Mouse (Mus musculus) lung, postnatal 14 days (tissue): ENCODE data around the gene Vipas39.
"Not testable (repeated sequence)": the region's sequence is repeated elsewhere in the genome, so short reads cannot be mapped to it uniquely, and the experiment has no call there.

ENCODE experiments used
- DNase-seq: peaks from one replicate; pipeline ENCODE4 v3.0.0; 2021

The Vipas39 gene

DNA sequence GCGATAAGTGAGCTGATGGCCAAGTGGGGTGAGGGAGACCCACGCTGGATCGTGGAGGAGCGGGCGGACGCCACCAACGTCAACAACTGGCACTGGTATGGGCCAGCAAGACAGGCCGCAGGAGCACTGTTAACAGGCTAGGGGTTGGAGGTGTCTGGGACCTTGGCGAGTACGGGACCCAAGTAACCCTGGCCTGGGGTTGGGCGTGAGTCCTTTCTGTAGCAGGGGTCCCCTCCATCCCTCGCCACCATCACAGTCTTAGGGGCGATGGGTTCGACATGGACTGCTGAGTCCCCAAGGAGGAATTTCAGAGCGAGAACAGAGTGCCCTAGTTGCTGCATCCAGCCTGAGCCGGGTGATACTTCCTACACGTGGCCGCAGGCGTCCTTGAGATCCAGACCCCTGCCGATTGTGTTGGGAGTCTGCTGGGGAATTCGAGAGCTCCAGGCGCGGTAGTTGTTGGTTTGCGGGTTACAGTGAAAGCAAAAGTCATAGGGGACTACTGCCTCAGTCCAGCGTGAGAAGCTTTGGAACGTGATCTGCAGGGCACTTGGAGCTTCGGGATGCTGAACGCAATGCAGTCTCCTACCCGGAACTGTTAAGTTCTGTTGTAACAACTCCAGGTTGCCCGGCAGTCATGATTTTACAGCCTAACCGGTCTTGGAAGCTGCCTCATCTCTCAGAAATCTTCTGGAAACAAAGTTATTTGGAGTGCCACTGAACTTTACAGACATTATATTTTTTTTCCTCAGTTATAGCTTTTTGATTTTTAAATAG is 959 bp upstream of the Vipas39 start:
- DNase-seq, result peak; percentile 21

DNA sequence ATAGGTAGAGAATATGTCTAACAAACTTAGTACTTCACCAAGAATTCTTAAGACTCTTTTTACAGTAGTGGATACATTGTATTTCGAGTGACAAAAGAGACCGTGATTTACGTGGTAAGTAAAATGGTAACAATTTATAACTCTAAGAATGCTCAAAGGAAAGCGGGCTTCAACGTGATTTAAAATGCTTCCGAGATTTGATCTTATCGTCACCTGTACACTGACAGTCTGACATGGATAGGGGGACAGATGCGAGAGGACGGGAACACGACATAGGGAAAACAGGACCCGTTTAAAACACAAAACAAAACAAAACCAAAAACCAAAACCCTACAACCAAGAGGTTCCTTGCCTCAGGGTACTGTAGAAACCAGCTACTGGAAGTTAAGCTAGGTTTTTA is 612 bp downstream of the Vipas39 start:
- DNase-seq, result no peak

DNA sequence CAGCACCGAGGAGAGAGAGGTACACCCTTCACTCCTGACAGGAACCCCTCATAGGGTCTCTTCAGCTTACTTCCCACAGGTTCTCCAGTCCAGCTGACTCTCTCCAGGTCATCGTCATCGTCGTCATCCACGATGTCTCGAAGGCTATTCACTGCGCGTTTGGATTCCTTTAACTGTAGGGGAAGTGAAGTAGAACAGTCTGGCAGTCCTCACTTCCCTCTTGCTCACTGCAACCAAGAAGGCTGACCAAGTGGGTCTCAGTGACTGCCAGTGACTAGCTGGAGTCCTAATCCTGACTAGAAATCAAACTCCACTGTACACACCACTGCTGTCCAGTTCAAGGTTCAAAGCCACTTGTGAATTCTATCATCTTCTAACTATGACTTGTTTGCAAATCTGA is 5.5 kb downstream of the Vipas39 start:
- no peak for DNase-seq

DNA sequence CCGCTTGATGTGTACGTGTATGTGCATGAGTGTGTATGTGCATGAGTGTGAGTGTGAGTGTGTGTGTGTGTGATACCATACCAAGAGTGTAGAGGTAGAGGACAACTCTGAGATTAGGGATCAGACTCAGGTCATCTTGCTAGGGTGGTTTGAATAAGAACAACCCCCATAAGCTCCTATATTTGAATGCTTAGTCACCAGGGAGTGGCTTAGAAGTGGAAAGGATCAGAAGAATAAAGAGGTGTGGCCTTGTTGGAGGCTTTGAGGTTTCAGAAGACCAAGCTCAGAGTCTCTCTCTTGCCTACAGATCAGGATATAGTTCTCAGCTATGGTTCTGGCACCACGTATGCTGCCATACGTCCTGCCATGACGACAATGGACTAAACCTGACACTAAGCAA is 9.4 kb downstream of the Vipas39 start:
- no peak for DNase-seq

DNA sequence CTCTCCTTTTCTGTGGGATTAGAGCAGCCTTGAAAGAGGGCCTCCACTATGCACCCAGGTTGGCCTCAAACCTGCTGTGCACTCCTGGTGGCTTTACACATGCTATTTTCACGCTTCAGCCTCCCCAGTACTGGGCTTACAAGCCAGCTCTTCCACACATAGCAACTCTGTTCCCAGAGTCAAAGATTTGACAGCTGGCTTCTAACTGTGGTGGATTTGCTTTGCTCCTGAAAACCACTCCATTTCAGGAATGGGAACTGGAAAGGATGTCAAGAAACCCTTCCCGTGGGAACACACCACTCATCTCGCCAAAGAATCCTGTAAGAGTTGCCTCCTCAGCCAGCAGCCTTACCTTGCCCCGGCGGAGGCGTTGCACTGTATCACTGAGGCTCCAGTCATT is 12.2 kb downstream of the Vipas39 start:
- no peak for DNase-seq

DNA sequence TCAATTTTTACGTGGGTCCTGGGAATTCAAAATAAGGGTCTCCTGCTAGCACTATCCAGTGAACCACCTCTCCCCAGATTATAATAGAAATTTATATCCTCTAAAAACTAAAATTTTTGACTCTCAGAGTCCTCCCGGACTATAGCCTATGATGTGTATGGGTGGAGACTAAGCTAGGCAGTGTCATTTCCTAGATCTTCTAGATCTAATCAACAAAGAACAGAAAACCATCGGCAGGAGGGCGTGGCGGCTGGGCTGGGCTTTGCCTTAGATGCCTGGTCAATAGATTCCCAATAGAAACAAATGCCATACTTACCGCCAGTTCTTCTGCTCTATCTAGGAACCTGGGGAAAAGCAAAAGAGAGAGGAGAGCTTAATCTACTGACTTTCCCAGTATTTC is 15.9 kb downstream of the Vipas39 start:
- no peak for DNase-seq

DNA sequence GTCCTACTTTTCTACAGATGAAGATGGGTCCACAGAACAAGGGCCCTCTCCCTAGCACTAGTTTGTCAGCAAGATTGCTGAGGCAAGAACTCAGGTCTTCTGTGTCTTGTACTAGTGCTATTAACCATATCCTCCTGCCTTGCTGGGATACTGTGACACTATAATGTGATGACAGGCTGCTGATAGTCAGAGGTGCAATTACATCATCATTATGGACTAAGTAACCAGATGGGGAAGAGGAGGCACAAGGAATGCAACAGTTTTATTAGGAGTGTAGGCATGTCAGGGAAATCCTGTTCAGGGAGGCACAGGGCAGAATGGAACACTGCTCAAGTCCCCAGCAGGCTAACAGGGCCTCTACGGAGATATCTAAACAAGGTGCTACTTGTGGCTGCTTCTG is 27.4 kb downstream of the Vipas39 start, which contains the start of gene Noxred1:
Gene Noxred1 (minus strand): TSS at position 101 of the 400 bp plus-strand sequence.
- no peak for DNase-seq

DNA sequence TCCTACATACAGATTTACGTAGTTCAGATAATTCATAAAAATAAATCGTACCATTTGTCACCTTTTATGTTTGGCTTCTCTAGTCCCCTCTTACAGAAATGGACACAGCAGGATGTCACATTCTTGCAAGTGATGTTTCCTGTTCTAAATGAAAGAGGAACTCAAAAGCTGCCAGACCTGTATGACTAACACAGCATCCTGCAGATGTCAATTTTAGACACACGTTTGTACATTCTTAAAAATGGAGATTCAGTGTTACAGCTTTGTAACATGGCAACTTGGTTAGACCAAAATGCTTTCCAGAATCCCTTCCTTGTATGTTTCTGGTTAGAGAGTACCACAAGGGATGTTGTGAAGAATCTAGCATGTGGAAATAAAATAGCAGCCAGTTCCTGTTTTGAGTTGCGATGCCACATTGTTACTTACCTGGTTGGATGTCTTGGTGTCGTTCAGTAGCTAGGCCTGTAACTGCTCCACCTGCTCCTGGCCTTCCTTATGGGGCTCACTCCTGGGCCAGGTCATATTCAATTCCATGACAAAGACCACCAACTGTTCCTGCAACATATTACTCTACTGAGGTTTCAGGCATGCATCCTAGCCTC is 29.1 kb downstream of the Vipas39 start:
- DNase-seq, result no peak

DNA sequence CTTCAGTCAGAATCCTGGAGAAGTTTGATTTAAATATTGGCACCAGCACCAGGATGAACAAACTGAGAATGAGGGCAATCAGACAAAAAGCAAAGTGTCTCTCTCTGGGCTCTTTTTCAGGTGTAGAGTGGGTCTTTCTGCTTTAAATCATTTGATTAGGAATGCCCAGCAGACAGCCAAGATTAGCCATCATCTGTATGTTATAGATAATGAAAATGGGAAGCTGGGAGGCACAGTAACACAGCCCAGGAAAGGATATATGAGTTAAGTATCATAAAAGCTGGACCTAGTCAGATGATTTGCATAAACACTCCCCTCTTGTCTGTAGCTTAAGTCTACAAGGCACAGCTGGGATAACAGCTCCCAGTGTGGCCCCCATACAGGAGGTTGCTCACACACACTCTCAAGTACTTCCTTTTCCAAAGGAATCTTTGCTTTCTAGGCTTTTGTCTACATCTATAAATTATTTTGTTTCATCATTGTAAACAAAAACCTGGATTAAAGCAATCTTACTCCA is 35.6 kb downstream of the Vipas39 start:
- DNase-seq, result no peak

DNA sequence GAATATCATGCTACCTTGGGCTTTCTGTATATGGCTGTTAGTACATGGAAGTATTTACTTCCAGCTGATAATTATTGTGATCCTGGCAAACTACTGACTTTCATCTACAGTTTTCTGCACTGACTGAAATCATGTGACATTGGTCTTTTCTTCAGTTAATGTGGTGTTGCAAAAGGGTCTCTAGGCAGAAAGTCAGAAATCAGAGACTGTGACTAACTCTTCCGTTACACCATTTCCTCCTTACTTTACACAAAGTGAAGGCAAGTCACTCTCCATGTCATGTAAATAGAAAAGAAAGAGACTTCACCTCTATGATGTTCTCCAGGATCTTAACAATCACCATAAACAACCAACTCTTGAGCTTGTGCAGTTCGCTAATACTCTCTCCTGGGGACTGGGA is 36.4 kb downstream of the Vipas39 start:
- DNase-seq, result no peak

DNA sequence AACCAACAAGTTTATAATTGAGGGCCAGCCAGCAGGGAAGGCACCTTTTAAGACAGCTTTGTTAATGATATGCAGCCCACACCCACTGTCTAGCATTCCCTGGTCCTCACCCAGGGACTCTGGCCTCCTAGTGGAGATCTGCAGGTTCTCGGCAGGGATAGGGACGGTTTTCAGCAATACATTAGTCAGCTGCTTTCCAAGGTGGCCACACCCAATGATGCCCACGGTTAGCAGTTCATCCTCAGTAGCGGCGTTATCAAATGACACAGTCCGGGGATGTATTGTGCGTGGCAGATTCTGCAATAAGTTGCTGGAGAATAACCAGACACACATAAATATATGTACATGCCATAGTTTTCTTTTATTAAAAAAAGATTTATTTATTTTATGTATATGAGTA is 39.3 kb downstream of the Vipas39 start:
- DNase-seq, result no peak

DNA sequence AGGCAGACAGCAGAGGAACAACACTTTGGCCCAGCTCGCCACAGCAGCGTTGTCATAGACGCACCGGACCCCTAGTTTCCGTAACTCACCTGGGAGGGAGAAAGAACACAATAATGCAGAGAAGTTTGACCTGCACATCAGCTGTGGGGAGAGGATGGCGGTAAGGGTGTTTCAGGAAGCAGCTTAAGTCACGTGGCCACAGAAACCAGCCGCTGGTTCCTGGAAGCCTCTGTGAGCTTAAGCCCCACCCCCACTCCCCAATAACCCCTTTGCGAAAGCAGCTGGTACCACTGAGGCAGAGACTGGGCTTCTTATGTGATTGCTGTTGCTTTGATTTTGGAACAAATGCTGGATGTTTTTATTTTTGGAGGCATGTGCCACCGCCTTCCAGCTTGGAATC is 41.1 kb downstream of the Vipas39 start:
- DNase-seq, result no peak

DNA sequence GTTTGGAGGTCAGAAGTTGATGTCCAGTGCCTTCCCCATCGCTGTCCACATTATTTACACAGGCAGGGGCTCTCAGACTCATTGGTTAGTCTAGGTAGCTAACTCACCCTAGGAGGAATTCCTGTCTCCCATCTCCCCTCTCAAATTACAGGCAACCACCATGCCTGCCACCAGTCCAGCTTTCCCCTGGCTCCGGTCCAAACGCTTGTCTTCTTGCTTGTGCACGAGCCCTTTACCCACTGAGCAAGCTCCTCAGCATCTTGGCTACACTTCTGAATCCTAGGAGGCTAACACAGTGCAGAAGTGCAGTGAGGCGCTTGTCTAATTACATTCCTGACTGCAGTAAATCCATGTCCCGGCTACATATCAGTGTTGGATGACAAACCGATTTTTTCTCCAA is 46.7 kb downstream of the Vipas39 start:
- no peak for DNase-seq

DNA sequence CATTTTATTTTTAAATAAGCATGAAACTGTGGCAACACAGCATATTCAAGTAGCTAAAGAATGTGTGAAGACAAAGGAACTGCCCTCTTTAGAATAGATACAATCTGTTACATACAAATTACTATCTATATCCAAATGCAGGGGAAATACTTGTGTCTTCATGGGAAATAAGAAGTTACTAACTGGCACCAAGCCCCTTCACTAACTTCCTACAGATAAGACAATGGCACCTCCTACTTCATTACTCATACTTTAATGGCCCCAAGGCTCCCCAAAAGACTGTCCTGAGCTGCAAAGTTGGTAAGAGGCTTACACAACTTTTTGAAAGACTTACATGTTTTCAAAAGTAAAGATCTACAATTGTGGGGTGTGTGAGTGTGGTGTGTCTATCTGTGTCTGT is 48.5 kb downstream of the Vipas39 start:
- DNase-seq, result no peak

DNA sequence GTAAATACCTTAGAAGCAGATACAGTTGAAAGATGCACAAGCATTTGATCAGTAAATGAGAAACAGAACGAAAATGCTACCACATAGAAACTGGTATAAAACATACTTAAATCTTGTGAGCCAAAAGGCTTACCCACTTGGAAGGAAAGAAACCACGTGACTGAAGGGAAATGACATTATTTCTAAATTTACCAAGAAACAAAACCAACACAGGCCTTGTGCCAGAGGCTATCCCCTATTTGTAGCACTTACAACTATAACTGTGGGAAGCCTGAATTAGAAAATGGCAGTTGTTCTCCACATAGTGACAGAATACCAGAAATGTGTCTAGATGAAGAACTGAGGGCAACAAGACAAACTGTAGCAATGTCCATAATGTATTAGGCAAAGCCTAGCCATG is 50.0 kb downstream of the Vipas39 start:
- no peak for DNase-seq

DNA sequence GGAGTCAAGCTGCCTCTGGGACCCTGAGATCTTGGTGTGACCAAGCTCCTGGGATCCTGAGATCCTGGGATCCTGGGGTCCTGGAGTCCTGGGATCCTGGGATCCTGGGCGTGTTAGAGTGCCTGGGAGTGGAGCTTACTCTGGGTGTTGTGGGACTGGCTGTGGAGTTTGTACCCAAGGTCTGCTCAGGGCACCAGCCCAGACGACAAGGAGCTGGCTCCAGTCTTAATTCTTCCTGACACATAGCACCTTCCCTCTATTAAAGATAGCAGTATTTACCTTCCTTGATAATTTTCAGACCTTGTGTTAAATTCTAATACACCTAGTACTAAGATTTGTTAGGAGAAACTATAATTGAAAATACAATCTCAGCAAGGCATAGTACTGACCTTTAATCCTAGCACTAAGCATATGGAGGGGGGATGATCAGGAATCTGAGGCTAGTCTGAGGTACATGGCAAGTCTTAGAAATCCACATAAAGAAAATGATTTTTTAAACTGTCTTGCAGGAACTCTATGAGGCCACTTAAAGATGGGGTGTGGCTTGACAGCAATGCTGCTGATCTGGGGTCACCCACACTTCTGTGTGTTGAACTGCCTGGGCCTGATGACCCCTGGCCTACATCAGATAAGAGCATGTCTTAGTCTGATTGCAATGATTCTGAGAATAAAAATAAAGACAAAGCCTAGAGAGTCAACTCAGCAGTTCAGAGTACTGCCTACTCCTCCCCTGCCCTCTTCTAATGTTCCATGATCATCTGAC is 53.0 kb downstream of the Vipas39 start:
- no peak for DNase-seq

DNA sequence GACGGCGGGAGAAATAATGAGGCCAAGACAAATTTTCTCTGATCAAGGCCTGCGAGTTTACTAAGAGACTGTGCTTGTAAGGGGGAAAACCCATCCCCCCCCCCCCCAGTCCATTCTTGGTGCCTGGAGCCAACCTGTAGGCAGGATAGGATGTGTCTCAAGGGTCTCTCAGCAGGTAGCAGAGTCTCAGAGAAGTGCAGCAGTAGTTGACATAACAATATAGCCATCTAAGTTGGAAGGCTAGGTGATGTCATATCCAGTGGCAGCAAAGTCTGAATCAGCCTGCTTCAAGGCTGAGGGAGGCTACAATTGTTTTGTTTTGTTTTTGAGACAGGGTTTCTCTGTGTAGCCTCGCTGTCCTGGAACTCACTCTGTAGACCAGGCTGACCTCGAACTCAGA is 60.3 kb downstream of the Vipas39 start:
- DNase-seq, result not testable (repeated sequence)

DNA sequence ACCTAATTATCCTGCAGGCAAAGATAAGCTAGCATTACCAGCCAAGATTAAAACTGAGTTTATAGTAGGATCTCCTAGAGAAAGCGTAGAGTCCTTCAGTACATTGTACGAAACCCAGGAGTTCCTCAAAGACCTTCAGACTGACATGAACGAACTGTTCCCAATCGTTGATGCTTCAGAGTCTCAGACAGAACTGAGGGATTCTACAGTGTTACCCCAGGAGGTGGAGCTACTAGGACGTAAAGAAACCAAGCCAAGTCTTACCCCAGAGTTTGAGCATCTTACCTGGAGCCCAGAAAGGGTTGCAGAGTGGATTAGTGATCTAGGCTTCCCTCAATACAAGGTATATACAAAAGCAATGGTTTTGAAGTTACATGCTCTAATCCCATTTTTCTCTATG is 64.4 kb downstream of the Vipas39 start:
- DNase-seq, result no peak

DNA sequence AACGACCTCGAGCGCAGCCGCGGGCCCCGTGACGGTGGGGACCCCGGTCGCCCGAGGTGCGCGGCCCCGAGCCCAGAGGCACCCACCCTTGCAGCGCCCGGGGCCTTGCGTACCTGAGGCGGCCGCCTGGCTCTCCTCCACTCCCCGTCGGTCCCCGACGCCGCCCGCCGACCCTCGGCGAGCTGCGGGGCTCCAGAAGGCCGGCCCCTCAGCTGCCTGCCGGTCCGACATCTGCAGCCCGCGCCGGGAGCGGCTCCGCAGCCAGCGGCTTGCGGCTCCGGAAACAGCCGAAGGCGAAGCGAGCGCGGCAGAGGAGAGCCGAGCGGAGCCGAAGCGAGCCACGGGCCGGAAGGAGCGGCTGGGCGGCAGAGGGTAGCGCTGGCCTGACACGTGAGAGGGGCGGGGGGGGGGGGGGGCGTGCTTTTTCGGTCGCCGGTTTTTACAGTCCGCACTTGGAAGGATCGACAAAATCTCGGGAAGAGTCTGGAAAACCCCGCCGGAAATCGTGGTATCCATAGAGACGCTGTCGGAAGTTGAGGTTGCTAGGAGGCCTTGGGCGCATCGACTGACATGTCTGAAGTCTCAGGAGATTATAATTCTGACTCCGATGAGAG is 66.0 kb downstream of the Vipas39 start, which contains the start of gene Tmed8:
Gene Tmed8 (minus strand): TSS at position 482 of the 614 bp plus-strand sequence.
- DNase-seq, result peak; percentile 77

DNA sequence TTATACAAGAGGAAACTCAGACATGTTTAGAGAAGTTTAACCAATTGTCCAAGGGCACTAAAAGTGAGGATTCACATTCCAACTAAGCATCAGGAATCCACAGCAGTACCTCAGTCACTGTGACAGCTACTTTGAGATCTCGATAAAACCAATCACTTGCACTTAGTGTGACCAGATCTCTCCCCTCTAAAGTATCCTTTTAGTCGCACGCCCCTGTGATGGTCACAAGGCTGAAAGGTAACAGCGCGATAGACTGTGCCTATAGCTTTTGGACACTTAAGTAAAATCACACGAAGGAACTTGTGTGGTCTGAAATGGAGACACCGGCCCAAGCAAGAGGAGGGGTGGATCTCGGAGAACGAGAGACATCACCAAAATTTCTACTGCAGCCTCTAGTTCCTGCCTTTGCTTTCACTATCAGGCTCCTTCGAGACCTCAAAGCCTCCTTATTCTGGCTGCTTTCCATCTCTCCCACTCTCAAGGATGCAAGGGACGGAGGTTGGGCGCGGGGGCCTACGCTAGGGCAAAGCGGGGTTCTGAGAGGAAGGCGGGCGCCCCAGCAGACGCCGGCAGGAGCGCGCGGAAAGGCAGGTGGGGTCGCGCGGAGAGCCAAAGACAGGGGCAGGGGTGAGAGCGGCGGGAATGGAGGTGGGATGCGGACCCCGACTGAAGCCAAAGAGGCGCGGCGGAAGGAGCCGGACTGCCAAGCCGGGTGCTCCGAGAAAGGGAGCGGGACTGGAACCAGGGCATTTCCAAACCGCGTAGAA is 66.7 kb downstream of the Vipas39 start, which contains the start of gene Samd15:
Gene Samd15 (plus strand): TSS at position 518 of the 767 bp plus-strand sequence.
- DNase-seq, result peak; percentile 41

DNA sequence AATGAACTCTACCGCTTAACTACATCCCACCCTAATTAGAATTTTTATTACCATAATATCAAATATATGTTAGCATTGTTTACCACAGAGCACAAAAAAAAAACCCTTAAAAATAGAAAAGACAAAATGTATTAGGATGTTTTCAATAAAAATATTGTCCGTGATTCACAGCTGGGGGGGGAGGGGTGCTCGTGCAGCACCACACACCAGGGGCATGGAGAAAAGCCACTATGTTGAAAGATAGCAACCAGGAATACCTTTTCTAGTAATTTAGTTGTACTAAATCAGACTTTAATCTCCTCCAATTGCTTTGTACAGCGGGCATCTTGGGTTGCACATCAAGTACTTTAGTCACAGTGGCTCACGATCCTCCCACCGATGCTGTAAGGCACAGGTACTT is 67.3 kb downstream of the Vipas39 start:
- DNase-seq, result no peak

DNA sequence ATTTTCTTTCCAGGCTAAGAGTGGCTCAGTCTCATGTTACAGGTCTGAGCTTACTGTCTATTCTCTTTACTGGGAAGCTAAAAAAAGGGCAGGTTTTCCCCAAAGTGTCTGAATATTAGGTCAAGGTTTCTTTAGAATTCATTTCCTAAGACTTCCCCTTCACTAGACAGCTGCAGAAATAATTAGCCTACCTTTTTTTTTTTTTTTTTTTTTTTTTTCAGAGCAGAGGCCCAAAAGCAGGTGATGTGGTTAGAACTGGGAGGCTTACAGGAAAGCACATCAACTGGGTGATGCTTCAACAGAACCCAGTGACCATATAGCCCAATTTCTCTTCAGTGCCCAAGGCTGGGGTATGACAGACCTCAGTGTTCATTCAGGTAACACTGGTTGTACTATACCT is 69.7 kb downstream of the Vipas39 start:
- DNase-seq, result no peak
